Mouse (Mus musculus): ENCODE measurements around the gene Ptrh2. TPM values are rescaled to one million over a fixed set of nuclear protein-coding genes. Genes with fewer than 3 reads are reported as not detected.

The Ptrh2 gene
- polyA plus RNA-seq, 1 experiment from 2014 or later: 40.9 TPM

DNA sequence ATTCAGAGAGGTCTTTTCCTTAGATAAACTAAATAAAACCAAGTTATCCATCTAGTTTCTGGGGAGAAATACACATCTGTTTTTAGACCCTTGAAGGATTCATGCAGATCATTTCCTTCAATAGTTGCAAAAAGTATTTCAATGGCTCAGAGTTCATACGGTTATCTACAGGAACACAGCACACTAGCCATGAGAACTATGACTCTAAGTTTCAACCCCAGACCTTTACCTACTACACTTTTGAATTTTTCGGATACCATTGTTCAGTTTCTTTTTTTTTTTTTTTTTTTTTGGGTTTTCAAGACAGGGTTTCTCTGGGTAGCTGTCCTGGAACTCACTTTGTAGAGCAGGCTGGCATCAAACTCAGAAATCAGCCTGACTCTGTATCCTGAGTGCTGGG lies 55.7 kb downstream of the Ptrh2 start:
- no peak for ATAC-seq (ENCODE audit: low FRiP score)
- WGBS: 91% methylated on average over 2 of the region's 2 CpGs
- no peaks in the 10 kb centered on the region for H3K36me3 ChIP-seq (replicated peaks)
- H3K27ac ChIP-seq: no peak overlapping the region
- H3K27me3 ChIP-seq: no peaks in the 10 kb centered on the region
- no peak overlapping the region for H3K4me3 ChIP-seq (replicated peaks)
- H3K9me3 ChIP-seq: no peaks in the 10 kb centered on the region
- H3K4me2 ChIP-seq: no peak overlapping the region
- no peaks in the 10 kb centered on the region for H3K4me1 ChIP-seq
- H3K9ac ChIP-seq: no peak overlapping the region

DNA sequence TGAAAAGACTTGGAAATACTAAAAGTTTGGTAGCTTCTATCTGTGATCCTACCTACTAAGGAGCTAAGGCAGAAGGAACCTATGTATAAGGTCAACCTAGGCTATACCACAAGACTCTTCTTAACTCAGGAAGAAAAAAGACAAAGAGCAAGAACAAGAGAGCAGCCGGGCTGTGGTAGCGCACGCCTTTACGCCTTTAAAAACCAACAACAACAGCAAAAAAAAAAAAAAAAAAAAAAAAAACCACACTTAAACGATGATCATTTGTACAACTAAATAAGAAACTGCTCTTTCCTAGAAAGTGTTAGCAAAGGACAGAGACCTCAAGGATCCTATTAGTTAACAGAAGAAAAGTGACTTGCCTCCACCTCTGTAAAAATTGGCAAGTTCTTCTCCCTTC lies 57.7 kb downstream of the Ptrh2 start:
- Histone ChIP-seq H3K27me3 (no peaks in the 10 kb centered on the region), H3K4me3 (replicated peaks) (no peak overlapping the region), H3K4me2 (no peak overlapping the region), H3K9ac (no peak overlapping the region), H3K27ac (no peak overlapping the region), H3K4me1 (no peaks in the 10 kb centered on the region; the same call in 1 of the 2 replicates), H3K9me3 (no peaks in the 10 kb centered on the region), H3K36me3 (replicated peaks) (no peaks in the 10 kb centered on the region)
- ATAC-seq (ENCODE audit: low FRiP score): no peak
- 97% methylated on average over 5 of the region's 5 CpGs for WGBS

Other genes with a start within 250 kb of the Ptrh2 start
- 19.4 and 22.6 TPM in 2 replicates for gene Rnft1, start 199.3 kb upstream of the Ptrh2 start, polyA plus RNA-seq (2016; fragmentation: Nextera tagmentation; extraction: Ambion mirVana)
- gene Rps6kb1, start 139.2 kb upstream of the Ptrh2 start, polyA plus RNA-seq (2016; fragmentation: Nextera tagmentation; extraction: Ambion mirVana): 65.2 and 69.9 TPM in 2 replicates
- 10.7 and 11.0 TPM in 2 replicates for gene Tubd1, start 139.0 kb upstream of the Ptrh2 start, polyA plus RNA-seq (2016; fragmentation: Nextera tagmentation; extraction: Ambion mirVana)
- gene Vmp1, start 149 bp upstream of the Ptrh2 start, polyA plus RNA-seq (2016; fragmentation: Nextera tagmentation; extraction: Ambion mirVana): 83.1 and 86.8 TPM in 2 replicates
- gene Cltc, start 73.6 kb downstream of the Ptrh2 start, polyA plus RNA-seq (2016; fragmentation: Nextera tagmentation; extraction: Ambion mirVana): 159 and 167 TPM in 2 replicates
- 44.0 and 48.2 TPM in 2 replicates for gene Dhx40, start 123.8 kb downstream of the Ptrh2 start, polyA plus RNA-seq (2016; fragmentation: Nextera tagmentation; extraction: Ambion mirVana)